Mouse (Mus musculus) ES-E14 (cell line): ENCODE results near the gene Dnm1.

Source experiments
- CHD2 ChIP-seq: IDR thresholded peaks from 2 replicates; pipeline ENCODE4 v1.6.1; 2014; ENCODE audit warnings: mild to moderate bottlenecking, low read depth, low read length, inconsistent platforms
- HCFC1 ChIP-seq: IDR thresholded peaks from 2 replicates; pipeline ENCODE4 v1.6.1; 2012; ENCODE audit warnings: low read length, inconsistent platforms, borderline replicate concordance; ENCODE audit not compliant: insufficient read depth
- MAFK ChIP-seq: IDR thresholded peaks from 2 replicates; pipeline ENCODE4 v1.6.1; 2014; ENCODE audit warnings: mild to moderate bottlenecking, low read depth, low read length, inconsistent platforms; ENCODE audit not compliant: insufficient read depth
- ZC3H11A ChIP-seq: IDR thresholded peaks from 2 replicates; pipeline ENCODE4 v1.6.1; 2012; ENCODE audit warnings: low read depth, mild to moderate bottlenecking, inconsistent platforms, low read length, borderline replicate concordance
- ZNF384 ChIP-seq: IDR thresholded peaks from 2 replicates; pipeline ENCODE4 v1.6.1; 2012; ENCODE audit warnings: low read depth, low read length, inconsistent platforms

DNA sequence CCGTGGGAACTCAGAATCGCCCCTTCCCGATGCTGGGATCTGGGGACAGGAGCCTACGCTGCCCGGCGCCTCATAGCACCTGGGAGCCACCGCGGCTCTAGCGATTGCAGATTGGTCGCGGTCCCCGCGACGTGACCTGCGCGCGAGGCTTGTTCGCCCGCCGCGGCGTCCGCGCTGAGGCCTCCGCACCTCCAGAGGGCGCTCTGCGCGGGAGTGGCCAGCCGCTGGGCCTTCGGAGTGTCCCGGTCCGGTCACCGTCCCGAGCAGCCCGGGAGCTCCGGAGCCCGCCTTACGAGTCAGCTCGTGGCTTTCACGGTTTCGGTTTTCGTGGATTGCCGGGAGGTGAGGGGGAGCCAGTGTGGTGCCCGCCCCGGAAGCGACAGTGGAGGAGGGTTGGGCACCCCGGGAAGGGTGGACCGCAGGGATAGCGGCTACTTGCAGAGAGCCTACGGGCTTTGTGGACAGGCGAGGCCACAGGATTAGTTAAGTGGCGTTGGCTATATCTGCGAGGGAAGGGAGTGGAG lies 9.7 kb upstream of the Dnm1 start:
- TF ChIP-seq HCFC1 (0 out of 2 replicates have a peak, but pooled peaks have one; percentile 17), ZNF384 (no peak), MAFK (no peak), ZC3H11A (no peak), CHD2 (no peak)
